Mouse (Mus musculus): ENCODE data around the gene Nupr1l. TPM values are rescaled to one million over a fixed set of nuclear protein-coding genes. Genes with fewer than 3 reads are reported as not detected.

The Nupr1l gene
- polyA plus RNA-seq, 1 experiment from 2014 or later, result 0.84 TPM

Other genes with a start within 250 kb of the Nupr1l start
- 3.2 and 3.7 TPM in 2 replicates for gene Zfp11, start 238.4 kb upstream of the Nupr1l start, polyA plus RNA-seq (2014; fragmentation: Nextera tagmentation; extraction: Ambion mirVana)
- not detected in 2 replicates for gene Sept14, start 200.0 kb upstream of the Nupr1l start, polyA plus RNA-seq (2014; fragmentation: Nextera tagmentation; extraction: Ambion mirVana)
- 209 and 221 TPM in 2 replicates for gene Mrps17, start 193.0 kb upstream of the Nupr1l start, polyA plus RNA-seq (2014; fragmentation: Nextera tagmentation; extraction: Ambion mirVana)
- 58.7 and 58.9 TPM in 2 replicates for gene Nipsnap2, start 183.5 kb upstream of the Nupr1l start, polyA plus RNA-seq (2014; fragmentation: Nextera tagmentation; extraction: Ambion mirVana)
- 120 and 129 TPM in 2 replicates for gene Psph, start 121.1 kb upstream of the Nupr1l start, polyA plus RNA-seq (2014; fragmentation: Nextera tagmentation; extraction: Ambion mirVana)
- 59.7 and 61.1 TPM in 2 replicates for gene Sumf2, start 61.6 kb upstream of the Nupr1l start, polyA plus RNA-seq (2014; fragmentation: Nextera tagmentation; extraction: Ambion mirVana)
- 991 and 1,008 TPM in 2 replicates for gene Chchd2, start 21.1 kb upstream of the Nupr1l start, polyA plus RNA-seq (2014; fragmentation: Nextera tagmentation; extraction: Ambion mirVana)
- 3.8 and 4.9 TPM in 2 replicates for gene Zbed5, start 12.8 kb upstream of the Nupr1l start, polyA plus RNA-seq (2014; fragmentation: Nextera tagmentation; extraction: Ambion mirVana)
- 0.22 and 0.29 TPM in 2 replicates for gene Phkg1, start 10.0 kb upstream of the Nupr1l start, polyA plus RNA-seq (2014; fragmentation: Nextera tagmentation; extraction: Ambion mirVana)
- 29.4 and 30.4 TPM in 2 replicates for gene Vkorc1l1, start 33.4 kb downstream of the Nupr1l start, polyA plus RNA-seq (2014; fragmentation: Nextera tagmentation; extraction: Ambion mirVana)
- gene Gusb, start 94.5 kb downstream of the Nupr1l start, polyA plus RNA-seq (2014; fragmentation: Nextera tagmentation; extraction: Ambion mirVana), result 82.5 and 89.9 TPM in 2 replicates
- gene Asl, start 120.7 kb downstream of the Nupr1l start, polyA plus RNA-seq (2014; fragmentation: Nextera tagmentation; extraction: Ambion mirVana), result 51.8 and 61.0 TPM in 2 replicates
- gene Crcp, start 120.8 kb downstream of the Nupr1l start, polyA plus RNA-seq (2014; fragmentation: Nextera tagmentation; extraction: Ambion mirVana), result 30.8 and 34.8 TPM in 2 replicates
- 54.0 and 58.2 TPM in 2 replicates for gene Tpst1, start 164.8 kb downstream of the Nupr1l start, polyA plus RNA-seq (2014; fragmentation: Nextera tagmentation; extraction: Ambion mirVana)
- gene Kctd7, start 236.3 kb downstream of the Nupr1l start, polyA plus RNA-seq (2014; fragmentation: Nextera tagmentation; extraction: Ambion mirVana), result 8.5 TPM in 2 replicates

All from liver, embryonic 11.5 days (tissue).